Comparison of ENCODE assay signal across 24 mouse cellular contexts in genomic region chr16:4293259-4293658, GRCm38 (mm10).
"Had no signal": no experiment of that assay in that cellular context is flagged by ENCODE, and none has a peak within 500 bp of the region (broad histone marks: within the 10 kb centered on the region; RNA-seq: fewer than 3 reads in every experiment).

No protein-coding gene starts in this region.

- H3K9me3 ChIP-seq: heart, embryonic 10.5 days; heart, embryonic 12.5 days; hindbrain, embryonic 10.5 days; hindbrain, embryonic 12.5 days; hindbrain, embryonic 15.5 days; kidney, embryonic 15.5 days; limb, embryonic 13.5 days; limb, embryonic 15.5 days; liver, embryonic 12.5 days had no signal

- H3K4me1 ChIP-seq: heart, embryonic 10.5 days; heart, embryonic 12.5 days; hindbrain, embryonic 12.5 days; hindbrain, embryonic 15.5 days; kidney, embryonic 15.5 days; limb, embryonic 13.5 days; limb, embryonic 15.5 days; liver, embryonic 12.5 days had no signal

- H3K4me3 ChIP-seq: gastrocnemius, adult 2 months; heart, embryonic 10.5 days; heart, embryonic 12.5 days; hindbrain, embryonic 10.5 days; hindbrain, embryonic 12.5 days; hindbrain, embryonic 15.5 days; kidney, embryonic 15.5 days; left cerebral cortex, adult 2 months; limb, embryonic 13.5 days; limb, embryonic 15.5 days; liver, embryonic 12.5 days had no signal

- H3K36me3 ChIP-seq: heart, embryonic 10.5 days; hindbrain, embryonic 10.5 days had no signal

- H3K4me2 ChIP-seq: heart, embryonic 12.5 days; hindbrain, embryonic 12.5 days; hindbrain, embryonic 15.5 days; kidney, embryonic 15.5 days; limb, embryonic 13.5 days; limb, embryonic 15.5 days; liver, embryonic 12.5 days had no signal

- H3K9ac ChIP-seq: heart, embryonic 12.5 days; hindbrain, embryonic 12.5 days; hindbrain, embryonic 15.5 days; kidney, embryonic 15.5 days; limb, embryonic 13.5 days; limb, embryonic 15.5 days; liver, embryonic 12.5 days; liver, embryonic 14.5 days had no signal

- H3K27ac ChIP-seq: gastrocnemius, adult 2 months; heart, embryonic 10.5 days; hindbrain, embryonic 10.5 days; hindbrain, embryonic 12.5 days; hindbrain, embryonic 15.5 days; hindbrain, postnatal 0 days; kidney, embryonic 15.5 days; kidney, postnatal 0 days; left cerebral cortex, adult 2 months; limb, embryonic 13.5 days; limb, embryonic 15.5 days; liver, embryonic 12.5 days; liver, embryonic 14.5 days had no signal

- DNase-seq: gastrocnemius, adult 2 months; gastrocnemius, postnatal 10 days; gastrocnemius, postnatal 25 days; heart, adult 18-20 months; heart, postnatal 10 days; heart, postnatal 4 days; kidney, postnatal 14 days; layer of hippocampus, adult 9-11 months; layer of hippocampus, postnatal 36 days; left cerebral cortex, postnatal 4 days had no signal

- ATAC-seq: hindbrain, postnatal 0 days; intestine, embryonic 16.5 days; liver, embryonic 12.5 days had no signal

- H3K27me3 ChIP-seq: heart, embryonic 12.5 days; hindbrain, embryonic 12.5 days; hindbrain, embryonic 15.5 days; kidney, embryonic 15.5 days; limb, embryonic 13.5 days; limb, embryonic 15.5 days; liver, embryonic 12.5 days had no signal
